Mouse (Mus musculus): ENCODE data around the gene Dcaf6. TPM values are rescaled to one million over a fixed set of nuclear protein-coding genes. Genes with fewer than 3 reads are reported as not detected.

Gene Dcaf6
- polyA plus RNA-seq, 1 experiment, result 9.9 TPM

- H3K4me1 ChIP-seq, result peaks cover 16% of the 10 kb centered on the region
- TF ChIP-seq FLI1 (IDR thresholded peaks at IDR 0.05; ENCODE audit: low read length) (no peak), GATA1 (IDR thresholded peaks at IDR 0.05; ENCODE audit: borderline replicate concordance, low read length) (no peak)
- H3K27me3 ChIP-seq (replicated peaks), result peaks cover 56% of the 10 kb centered on the region
- H3K9me3 ChIP-seq, result no peaks in the 10 kb centered on the region
- no peaks in the 10 kb centered on the region for H3K36me3 ChIP-seq (replicated peaks; ENCODE audit: low read length)
- no peak overlapping the region for H3K4me3 ChIP-seq (replicated peaks)
These were observed 177.3 kb downstream of the Dcaf6 start for GRCm38 (mm10) chr1:165282967-165283345.

GRCm38 (mm10) chr1:165282222-165282966 is 177.9 kb downstream of the Dcaf6 start:
- no peaks in the 10 kb centered on the region for H3K9me3 ChIP-seq
- H3K4me1 ChIP-seq, result peaks cover 16% of the 10 kb centered on the region
- peaks cover 58% of the 10 kb centered on the region for H3K27me3 ChIP-seq (replicated peaks)
- TF ChIP-seq FLI1 (IDR thresholded peaks at IDR 0.05; ENCODE audit: low read length), result no peak
- no peak for TF ChIP-seq GATA1 (IDR thresholded peaks at IDR 0.05; ENCODE audit: borderline replicate concordance, low read length)
- no peaks in the 10 kb centered on the region for H3K36me3 ChIP-seq (replicated peaks; ENCODE audit: low read length)
- H3K4me3 ChIP-seq (replicated peaks), result peak overlapping the region; percentile 90

- Histone ChIP-seq H3K36me3 (replicated peaks; ENCODE audit: low read length) (no peaks in the 10 kb centered on the region), H3K4me3 (replicated peaks) (peak overlapping the region; percentile 90), H3K9me3 (no peaks in the 10 kb centered on the region), H3K27me3 (replicated peaks) (peaks cover 58% of the 10 kb centered on the region), H3K4me1 (peaks cover 16% of the 10 kb centered on the region)
- TF ChIP-seq FLI1 (IDR thresholded peaks at IDR 0.05; ENCODE audit: low read length) (no peak), GATA1 (IDR thresholded peaks at IDR 0.05; ENCODE audit: borderline replicate concordance, low read length) (no peak)
These were observed 178.7 kb downstream of the Dcaf6 start for GRCm38 (mm10) chr1:165281351-165282221.

- no peak for TF ChIP-seq GATA1 (IDR thresholded peaks at IDR 0.05; ENCODE audit: borderline replicate concordance, low read length)
- no peak for TF ChIP-seq FLI1 (IDR thresholded peaks at IDR 0.05; ENCODE audit: low read length)
- Histone ChIP-seq H3K4me3 (replicated peaks) (no peak overlapping the region), H3K27me3 (replicated peaks) (peaks cover 56% of the 10 kb centered on the region), H3K9me3 (no peaks in the 10 kb centered on the region), H3K36me3 (replicated peaks; ENCODE audit: low read length) (no peaks in the 10 kb centered on the region), H3K4me1 (peaks cover 16% of the 10 kb centered on the region)
These were observed 179.5 kb downstream of the Dcaf6 start for GRCm38 (mm10) chr1:165280741-165281140.

Other genes with a start within 250 kb of the Dcaf6 start
- gene Tiprl, start 223.5 kb downstream of the Dcaf6 start, polyA plus RNA-seq (2012; ENCODE audit: insufficient read depth, low replicate concordance), result 2.5 and 21.2 TPM in 2 replicates
- not detected in 2 replicates for gene Gpr161, start 164.7 kb downstream of the Dcaf6 start, polyA plus RNA-seq (2012; ENCODE audit: insufficient read depth, low replicate concordance)
- 156 and 160 TPM in 2 replicates for gene Mpc2, start 162 bp upstream of the Dcaf6 start, polyA plus RNA-seq (2012; ENCODE audit: insufficient read depth, low replicate concordance)
- gene Adcy10, start 24.7 kb upstream of the Dcaf6 start, polyA plus RNA-seq (2012; ENCODE audit: insufficient read depth, low replicate concordance), result not detected in 2 replicates
- gene Mpzl1, start 174.1 kb upstream of the Dcaf6 start, polyA plus RNA-seq (2012; ENCODE audit: insufficient read depth, low replicate concordance), result 0.53 TPM in 1 of 2 replicates, not detected in the other
- gene Rcsd1, start 249.3 kb upstream of the Dcaf6 start, polyA plus RNA-seq (2012; ENCODE audit: insufficient read depth, low replicate concordance), result 0.43 and 11.0 TPM in 2 replicates

Data from megakaryocyte, embryonic 14.5 days (primary cell).